Mouse (Mus musculus): ENCODE data around the gene Stac2.

- TF ChIP-seq POLR2A (IDR thresholded peaks at IDR 0.05; ENCODE audit: borderline replicate concordance, extremely low read depth, low read depth, low read length): no peak
- peak; percentile 83 for TF ChIP-seq CTCF (IDR thresholded peaks at IDR 0.05; ENCODE audit: insufficient read depth, low read length)
Measured at GRCm38 (mm10) chr11:98002627-98003026, 50.6 kb downstream of the Stac2 start.

Measured in lung, adult 2 months (tissue).